In genomic region chr16:94537159-94537527, GRCm38 (mm10) we compare ENCODE assay signal across 8 mouse cellular contexts. TPM values are rescaled to one million over a fixed set of nuclear protein-coding genes. Genes with fewer than 3 reads are reported as not detected.
A peak's percentile ranks its signal among the peaks of the same experiment; 100 is the strongest.
DNase-seq lines count a peak whose midpoint lies in the region; ATAC-seq lines count a peak whose summit lies in the region.

No protein-coding gene starts in this region.

- no peak overlapping the region; the same call in 1 of the 2 replicates for H3K27ac ChIP-seq in kidney, embryonic 16.5 days (ENCODE audit: low read length)
- no peak overlapping the region for H3K27ac ChIP-seq in forebrain, embryonic 13.5 days
- H3K27ac ChIP-seq in forebrain, embryonic 14.5 days (ENCODE audit: low read depth, low read length), result no peak overlapping the region

- H3K36me3 ChIP-seq in kidney, embryonic 16.5 days (ENCODE audit: insufficient read depth, low read length), result no peaks in the 10 kb centered on the region
- no peaks in the 10 kb centered on the region for H3K36me3 ChIP-seq in forebrain, embryonic 13.5 days (ENCODE audit: poor library complexity, severe bottlenecking)
- H3K36me3 ChIP-seq in forebrain, embryonic 14.5 days (ENCODE audit: control insufficient read depth, insufficient read depth, low read length), result no peaks in the 10 kb centered on the region

- no peak overlapping the region for H3K4me3 ChIP-seq in kidney, embryonic 16.5 days (ENCODE audit: low read length)
- no peak overlapping the region for H3K4me3 ChIP-seq in forebrain, embryonic 13.5 days
- no peak overlapping the region for H3K4me3 ChIP-seq in forebrain, embryonic 14.5 days (ENCODE audit: low read depth, low read length)

- DNase-seq in lung, adult 18-20 months, result peak; percentile 38 to 47
- DNase-seq in lung, postnatal 14 days, result no peak
- peak; percentile 51 for DNase-seq in gastrocnemius, postnatal 25 days
- DNase-seq in mesoderm, embryonic 11.5 days (ENCODE audit: low read depth, low spot score), result peak; percentile 26
- no peak for DNase-seq in forebrain, embryonic 14.5 days (ENCODE audit: low spot score)

- WGBS in kidney, embryonic 16.5 days, result 12% methylated on average over 9 of the region's 9 CpGs
- 73% methylated on average over 9 of the region's 9 CpGs for WGBS in forebrain, embryonic 13.5 days
- WGBS in forebrain, embryonic 14.5 days, result 79% methylated on average over 9 of the region's 9 CpGs

- H3K4me1 ChIP-seq in kidney, embryonic 16.5 days (ENCODE audit: insufficient read depth, low read length), result peaks cover 9% of the 10 kb centered on the region
- H3K4me1 ChIP-seq in forebrain, embryonic 13.5 days, result no peaks in the 10 kb centered on the region
- no peaks in the 10 kb centered on the region for H3K4me1 ChIP-seq in forebrain, embryonic 14.5 days (ENCODE audit: control insufficient read depth, insufficient read depth, low read length)

- no peaks in the 10 kb centered on the region for H3K9me3 ChIP-seq in kidney, embryonic 16.5 days (ENCODE audit: low read length)
- H3K9me3 ChIP-seq in forebrain, embryonic 13.5 days (replicated peaks), result no peaks in the 10 kb centered on the region
- no peaks in the 10 kb centered on the region for H3K9me3 ChIP-seq in forebrain, embryonic 14.5 days (replicated peaks; ENCODE audit: control insufficient read depth, low read length)

- H3K4me2 ChIP-seq in kidney, embryonic 16.5 days (replicated peaks; ENCODE audit: low read depth, low read length), result peak overlapping the region; percentile 14; the same call in 1 of the 2 replicates
- no peak overlapping the region for H3K4me2 ChIP-seq in forebrain, embryonic 13.5 days
- no peak overlapping the region for H3K4me2 ChIP-seq in forebrain, embryonic 14.5 days (ENCODE audit: low read length)

- ATAC-seq in kidney, embryonic 16.5 days (ENCODE audit: low FRiP score, low TSS enrichment), result peak; percentile 76; the same call in 1 of the 2 replicates
- no peak for ATAC-seq in erythroid progenitor cell, adult 5-6 weeks (replicated peaks; ENCODE audit: low FRiP score, poor library complexity, severe bottlenecking)
- ATAC-seq in forebrain, embryonic 13.5 days, result no peak
- no peak for ATAC-seq in forebrain, embryonic 14.5 days

- H3K27me3 ChIP-seq in kidney, embryonic 16.5 days (ENCODE audit: insufficient read depth, low read length), result no peaks in the 10 kb centered on the region
- H3K27me3 ChIP-seq in forebrain, embryonic 13.5 days, result no peaks in the 10 kb centered on the region
- H3K27me3 ChIP-seq in forebrain, embryonic 14.5 days (replicated peaks; ENCODE audit: control insufficient read depth, insufficient read depth, low read length), result no peaks in the 10 kb centered on the region

- no peak overlapping the region for H3K9ac ChIP-seq in kidney, embryonic 16.5 days (replicated peaks; ENCODE audit: low read length)
- H3K9ac ChIP-seq in forebrain, embryonic 13.5 days, result no peak overlapping the region
- H3K9ac ChIP-seq in forebrain, embryonic 14.5 days (ENCODE audit: low read length), result no peak overlapping the region

RNA-seq across cellular contexts. Expression of gene Vps26c, which starts 10.5 kb away (rescaled TPM):
- total RNA-seq in gastrocnemius, postnatal 25 days (2021), result 10 to 100 TPM in 1 of 2 experiments, 1 to 10 TPM in 1; 9.4 to 10.3 TPM
- 59.3 and 63.2 TPM in 2 replicates for polyA plus RNA-seq in kidney, embryonic 16.5 days (2015; fragmentation: Nextera tagmentation; extraction: Ambion mirVana)
- total RNA-seq in erythroid progenitor cell, adult 5-6 weeks (2015; ENCODE audit: low replicate concordance), result 14.7 and 24.9 TPM in 2 replicates
- total RNA-seq in erythroid progenitor cell, adult 5-6 weeks (2017; ENCODE audit: low replicate concordance), result 7.6 and 18.9 TPM in 2 replicates
- polyA plus RNA-seq in forebrain, embryonic 13.5 days (2015; fragmentation: Nextera tagmentation; extraction: Ambion mirVana), result 65.2 and 66.0 TPM in 2 replicates
- polyA plus RNA-seq in forebrain, embryonic 14.5 days (2014; fragmentation: Nextera tagmentation; extraction: Ambion mirVana), result 78.7 and 80.7 TPM in 2 replicates

RNA-seq across cellular contexts. Expression of gene Dyrk1a, which starts 32.7 kb away (rescaled TPM):
- 10 to 100 TPM; 71.9 to 72.3 TPM for total RNA-seq in gastrocnemius, postnatal 25 days (2021)
- polyA plus RNA-seq in kidney, embryonic 16.5 days (2015; fragmentation: Nextera tagmentation; extraction: Ambion mirVana), result 8.3 and 10.3 TPM in 2 replicates
- total RNA-seq in erythroid progenitor cell, adult 5-6 weeks (2015; ENCODE audit: low replicate concordance), result 115 and 116 TPM in 2 replicates
- total RNA-seq in erythroid progenitor cell, adult 5-6 weeks (2017; ENCODE audit: low replicate concordance), result 114 and 123 TPM in 2 replicates
- 12.7 and 14.5 TPM in 2 replicates for polyA plus RNA-seq in forebrain, embryonic 13.5 days (2015; fragmentation: Nextera tagmentation; extraction: Ambion mirVana)
- polyA plus RNA-seq in forebrain, embryonic 14.5 days (2014; fragmentation: Nextera tagmentation; extraction: Ambion mirVana), result 14.8 and 15.6 TPM in 2 replicates

Comparison
In these comparisons a context has a peak if more than half of its experiments do, and no peak if none do; other contexts are left out.
1. DNase-seq: peak in lung, adult 18-20 months (2 of 2), gastrocnemius, postnatal 25 days (single experiment) and mesoderm, embryonic 11.5 days (single experiment); none in lung, postnatal 14 days (single experiment) and forebrain, embryonic 14.5 days (single experiment).